Mouse (Mus musculus): ENCODE measurements at regions not wholly inside any gene's neighbourhood (a gene's known extent, or its start where the extent isn't known, plus 50 kb on each side); places are given as distances from the start of the nearest gene placed in this dataset.

DNA sequence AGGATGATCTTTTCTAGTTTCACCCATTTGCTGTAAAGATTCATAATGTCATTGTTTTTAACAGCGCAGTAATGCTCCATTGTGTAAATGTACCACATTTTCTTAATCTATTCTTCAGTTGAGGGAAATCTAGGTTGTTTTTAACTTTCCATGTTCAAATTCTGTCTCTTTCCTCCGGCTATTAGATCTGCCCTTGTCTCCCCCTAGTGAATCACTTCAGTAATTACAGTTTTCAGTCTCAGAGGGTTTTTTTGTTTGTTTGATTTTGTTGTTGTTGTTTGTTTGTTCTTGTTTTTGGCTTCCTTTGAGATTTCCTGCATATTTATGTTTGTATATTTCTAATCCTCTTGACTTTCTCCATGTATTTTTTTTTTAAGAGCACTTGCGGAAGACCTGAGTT is 194.8 kb upstream of the Thsd7b start:
- TF ChIP-seq CTCF (IDR thresholded peaks at IDR 0.05; ENCODE audit: low read depth) (peak; percentile 9; the same call in 1 of the 2 replicates), EP300 (IDR thresholded peaks at IDR 0.05; ENCODE audit: low read depth) (no peak)

All from liver, embryonic 14.5 days (tissue).